Mouse (Mus musculus) bone marrow, adult 2 months (tissue): ENCODE results near the gene Dtnb.

ENCODE experiments used
- CTCF ChIP-seq: fragments of 200-500 bp; IDR thresholded peaks from 2 replicates; pipeline ENCODE4 v1.5.1; 2011; ENCODE audit warnings: low read length, control low read depth; ENCODE audit not compliant: control insufficient read depth, insufficient read depth
- POLR2A ChIP-seq: fragments of 200-500 bp; IDR thresholded peaks from 2 replicates; pipeline ENCODE4 v1.6.1; 2011; ENCODE audit warnings: low read depth, mild to moderate bottlenecking, control low read depth, low read length, borderline replicate concordance; ENCODE audit not compliant: control insufficient read depth

DNA sequence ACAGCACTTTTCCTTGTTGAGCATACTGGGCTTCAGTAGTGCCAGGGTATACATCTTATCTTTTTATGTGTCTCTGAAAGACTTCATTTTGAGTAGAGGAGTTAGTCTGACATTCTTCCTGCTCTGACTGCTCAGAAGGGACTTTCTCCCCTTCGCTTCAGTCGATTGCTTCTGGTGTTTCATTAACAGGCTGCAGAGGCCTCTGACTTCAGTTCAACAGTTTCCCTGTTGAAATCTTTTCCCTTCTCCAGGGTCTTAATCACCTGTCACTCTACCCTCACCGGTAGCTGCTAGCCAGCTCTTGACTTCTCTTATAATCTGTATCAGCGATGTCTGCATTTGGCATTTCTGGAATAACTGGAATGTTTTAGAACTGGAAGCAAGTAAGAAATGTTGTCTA, 54.7 kb downstream of the Dtnb start:
- no peak for TF ChIP-seq POLR2A
- TF ChIP-seq CTCF = no peak
